Mouse (Mus musculus) ovary, postnatal 10 days (tissue): Measurements from ENCODE around the gene Wnt2b.

Experiments
- DNase-seq: peaks from one replicate; pipeline ENCODE4 v3.0.0; 2022; ENCODE audit warnings: low spot score

Gene Wnt2b

GRCm38 (mm10) chr3:104963331-104964276, 1.9 kb upstream of the Wnt2b start:
- no peak for DNase-seq

GRCm38 (mm10) chr3:104962866-104963265, 1.1 kb upstream of the Wnt2b start:
- DNase-seq = no peak

- no peak for DNase-seq
Observed at GRCm38 (mm10) chr3:104962141-104962611, 455 bp upstream of the Wnt2b start.

- DNase-seq = no peak
Observed at GRCm38 (mm10) chr3:104960026-104961000, 1.4 kb downstream of the Wnt2b start.

- no peak for DNase-seq
Observed at GRCm38 (mm10) chr3:104956131-104956581, 5.6 kb downstream of the Wnt2b start.

DNA sequence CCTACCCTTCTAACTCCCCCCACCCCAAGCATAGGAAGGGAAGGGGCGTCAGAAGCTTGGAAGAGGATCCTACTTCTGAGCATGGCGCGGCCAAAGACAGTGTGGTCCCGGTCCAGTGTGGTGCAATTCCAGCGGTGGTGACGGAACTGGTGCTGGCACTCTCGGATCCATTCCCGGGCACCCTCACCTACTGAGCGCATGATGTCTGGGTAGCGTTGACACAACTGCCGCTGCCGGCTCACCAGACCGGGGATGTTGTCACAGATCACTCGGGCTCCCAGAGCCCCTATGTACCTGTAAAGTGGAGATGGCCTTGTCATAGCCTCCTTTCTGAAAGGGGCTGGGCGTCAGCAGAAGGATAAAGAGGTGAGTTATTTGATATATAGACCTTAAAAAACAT, 7.2 kb downstream of the Wnt2b start:
- DNase-seq = no peak

- no peak for DNase-seq
Observed at GRCm38 (mm10) chr3:104954137-104954536, 7.6 kb downstream of the Wnt2b start.

DNA sequence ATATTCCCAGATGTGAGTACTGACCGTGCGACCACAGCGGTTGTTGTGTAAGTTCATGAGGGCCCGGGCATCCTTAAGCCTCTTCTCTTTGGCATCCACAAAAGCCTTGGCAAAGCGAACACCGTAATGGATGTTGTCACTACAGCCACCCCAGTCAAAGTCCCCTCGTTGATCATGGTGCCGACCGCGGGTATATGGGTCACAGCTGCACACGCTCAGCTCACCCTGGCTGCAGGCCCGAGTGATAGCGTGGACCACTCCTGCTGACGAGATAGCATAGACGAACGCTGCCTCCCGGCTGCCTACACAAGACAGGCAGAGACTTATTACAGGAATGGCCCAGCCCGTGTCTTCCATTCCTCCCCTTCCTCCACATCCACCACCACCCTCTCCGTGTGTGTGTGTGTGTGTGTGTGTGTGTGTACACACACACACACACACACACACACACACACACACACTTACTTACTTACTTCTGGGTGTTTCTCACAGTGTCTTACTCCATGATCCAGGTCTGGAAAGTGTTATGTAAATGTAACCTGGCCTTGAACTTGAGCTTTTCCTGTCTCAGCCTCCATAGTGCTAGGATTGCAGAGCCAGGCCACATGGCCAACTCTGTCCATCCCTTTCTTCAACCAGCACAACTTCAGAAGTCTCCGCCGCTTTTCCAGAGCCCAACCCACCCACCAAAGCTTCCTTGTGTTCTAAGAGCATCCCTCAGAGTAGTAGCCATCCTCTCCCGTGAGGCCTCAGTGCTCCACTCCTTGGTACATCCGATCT, 8.6 kb downstream of the Wnt2b start:
- DNase-seq = no peak

GRCm38 (mm10) chr3:104950926-104951325, 10.8 kb downstream of the Wnt2b start:
- DNase-seq = no peak

DNA sequence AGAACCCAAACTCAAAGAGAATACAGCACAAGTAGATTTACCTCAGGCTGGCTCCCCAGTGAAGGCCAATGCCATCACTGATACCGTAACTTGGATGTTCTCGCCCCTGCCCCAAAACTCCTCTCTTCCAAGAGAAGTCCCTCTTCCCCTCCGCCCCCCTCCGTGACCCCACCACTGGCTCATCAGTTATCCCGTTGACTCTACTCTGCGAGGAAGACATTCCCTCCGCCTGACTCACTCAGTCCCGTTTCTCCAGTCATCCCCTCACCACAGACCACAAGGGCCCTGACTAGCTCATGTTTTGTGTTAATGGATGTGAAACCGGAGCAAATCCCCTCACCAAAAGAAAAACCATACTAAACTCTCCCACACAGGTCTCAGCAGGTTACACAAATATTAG, 16.8 kb downstream of the Wnt2b start:
- DNase-seq = no peak

DNA sequence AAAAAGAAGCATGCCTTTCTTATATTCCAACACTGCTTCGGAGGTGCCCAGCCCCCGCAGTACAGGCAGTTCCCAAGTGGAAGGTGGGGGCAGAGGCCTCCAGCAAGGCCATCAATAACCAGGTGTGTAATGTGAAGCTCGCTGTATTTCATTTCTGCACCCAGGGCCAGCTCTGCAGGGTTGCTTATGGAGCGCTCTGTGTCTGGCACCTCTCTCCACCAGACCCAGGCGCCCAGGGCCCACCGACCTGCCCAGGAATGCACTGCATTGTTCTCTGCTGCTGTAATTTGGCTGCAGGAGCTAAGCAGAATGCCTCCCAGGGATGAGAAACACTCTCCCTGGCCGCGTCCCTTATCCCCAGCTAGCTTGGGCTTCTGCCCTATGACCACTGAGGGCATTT, 18.4 kb downstream of the Wnt2b start:
- DNase-seq = no peak

- no peak for DNase-seq
Observed at GRCm38 (mm10) chr3:104942682-104943081, 19.0 kb downstream of the Wnt2b start.

DNA sequence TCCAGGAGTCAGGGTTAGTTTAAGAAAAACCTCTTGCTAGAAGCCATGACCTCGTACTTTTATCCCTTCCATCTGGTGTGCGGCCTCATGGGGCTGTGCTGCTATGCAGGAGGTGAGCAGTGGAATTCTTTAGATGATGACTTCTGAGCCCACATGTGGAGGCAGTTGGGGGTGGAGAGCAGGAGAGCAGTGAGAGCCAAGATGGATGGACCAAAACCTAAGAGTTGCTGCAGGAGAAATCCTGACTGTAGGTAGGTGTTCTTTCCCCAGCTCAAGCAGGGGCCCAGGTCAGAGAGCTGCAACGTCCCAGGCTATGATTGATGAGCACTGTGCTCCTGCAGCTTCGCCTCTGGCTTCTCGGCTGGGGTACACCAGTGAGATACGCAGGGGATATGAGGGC, 21.0 kb downstream of the Wnt2b start:
- DNase-seq = no peak

DNA sequence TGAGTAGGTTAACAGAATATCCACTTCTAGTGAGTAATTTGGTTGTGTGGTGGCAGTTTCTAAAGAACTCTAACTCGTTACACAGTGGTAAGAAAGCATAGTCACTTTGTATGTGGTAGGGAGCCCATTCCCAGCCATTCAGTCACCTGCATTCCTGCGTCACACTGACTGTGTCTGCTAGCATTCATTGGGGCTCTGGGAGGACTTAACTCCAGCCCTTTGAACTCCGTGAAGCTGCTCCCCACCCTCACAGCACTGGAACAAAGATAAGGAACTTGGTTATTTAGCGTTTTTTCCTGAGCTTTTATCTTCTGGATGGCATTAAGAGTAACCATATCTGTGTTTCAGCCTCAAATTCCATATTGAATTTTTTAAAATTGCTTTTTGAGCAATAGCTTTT, 23.4 kb downstream of the Wnt2b start:
- no peak for DNase-seq

GRCm38 (mm10) chr3:104937728-104938305, 23.9 kb downstream of the Wnt2b start:
- DNase-seq = no peak

GRCm38 (mm10) chr3:104929385-104929784, 32.3 kb downstream of the Wnt2b start:
- no peak for DNase-seq

- DNase-seq = no peak
Observed at GRCm38 (mm10) chr3:104914986-104915385, 46.7 kb downstream of the Wnt2b start.

DNA sequence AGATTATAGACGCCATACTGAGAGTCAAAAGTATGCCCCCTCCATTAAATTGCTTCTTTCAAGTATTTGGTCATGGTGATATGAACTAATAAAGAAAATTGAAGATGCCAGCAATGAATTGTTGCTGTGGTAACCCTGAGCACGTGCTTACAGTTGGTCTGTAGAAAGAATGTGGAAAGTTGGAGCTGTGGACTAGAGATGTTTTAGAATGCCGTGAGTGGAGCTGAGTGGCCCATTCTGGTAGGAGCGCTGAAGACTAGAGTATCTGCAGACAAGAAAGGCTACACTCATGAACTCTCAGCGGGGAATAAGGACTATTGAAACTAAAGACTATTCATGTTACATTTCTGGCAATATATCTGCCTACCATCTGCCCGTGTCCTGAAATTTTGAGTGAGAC, 52.5 kb downstream of the Wnt2b start:
- no peak for DNase-seq

- DNase-seq = no peak
Observed at GRCm38 (mm10) chr3:104906007-104906406, 55.7 kb downstream of the Wnt2b start.

- DNase-seq = no peak
Observed at GRCm38 (mm10) chr3:104905389-104905788, 56.3 kb downstream of the Wnt2b start.

GRCm38 (mm10) chr3:104901154-104901553, 60.6 kb downstream of the Wnt2b start:
- DNase-seq = no peak
